Mouse (Mus musculus): ENCODE measurements around the gene Mmp19. TPM values are rescaled to one million over a fixed set of nuclear protein-coding genes. Genes with fewer than 3 reads are reported as not detected.
A peak's percentile ranks its signal among the peaks of the same experiment; 100 is the strongest.

The Mmp19 gene
- polyA plus RNA-seq, 1 experiment from 2014 or later = 0.51 TPM

GRCm38 (mm10) chr10:128772895-128773294 is 17.8 kb upstream of the Mmp19 start:
- no peak overlapping the region for H3K9ac ChIP-seq
- no peak overlapping the region for H3K4me3 ChIP-seq
- 90% methylated on average over 2 of the region's 2 CpGs for WGBS
- H3K27ac ChIP-seq = no peak overlapping the region
- no peaks in the 10 kb centered on the region for H3K27me3 ChIP-seq
- H3K4me1 ChIP-seq (replicated peaks) = no peaks in the 10 kb centered on the region
- peaks cover 6% of the 10 kb centered on the region for H3K36me3 ChIP-seq
- no peak for ATAC-seq (ENCODE audit: low FRiP score)
- H3K9me3 ChIP-seq = no peaks in the 10 kb centered on the region
- H3K4me2 ChIP-seq = no peak overlapping the region

- no peaks in the 10 kb centered on the region for H3K9me3 ChIP-seq
- no peak for ATAC-seq (ENCODE audit: low FRiP score)
- H3K27me3 ChIP-seq = no peaks in the 10 kb centered on the region
- H3K27ac ChIP-seq = no peak overlapping the region
- WGBS = 34% methylated on average over 5 of the region's 5 CpGs
- H3K4me3 ChIP-seq = no peak overlapping the region
- no peak overlapping the region for H3K4me2 ChIP-seq
- no peaks in the 10 kb centered on the region for H3K4me1 ChIP-seq (replicated peaks)
- H3K36me3 ChIP-seq = peaks cover 5% of the 10 kb centered on the region; the same call in 1 of the 2 replicates
- no peak overlapping the region for H3K9ac ChIP-seq
Observed at GRCm38 (mm10) chr10:128773685-128774084, 17.0 kb upstream of the Mmp19 start.

GRCm38 (mm10) chr10:128778441-128778840 is 12.3 kb upstream of the Mmp19 start:
- H3K4me3 ChIP-seq = no peak overlapping the region
- ATAC-seq (ENCODE audit: low FRiP score) = no peak
- 90% methylated on average over 2 of the region's 2 CpGs for WGBS
- H3K36me3 ChIP-seq = no peaks in the 10 kb centered on the region
- H3K27me3 ChIP-seq = no peaks in the 10 kb centered on the region
- no peaks in the 10 kb centered on the region for H3K4me1 ChIP-seq (replicated peaks)
- H3K9me3 ChIP-seq = 0 out of 2 replicates have a peak, but pooled peaks cover under 1% of the 10 kb centered on the region
- H3K27ac ChIP-seq = no peak overlapping the region
- H3K9ac ChIP-seq = no peak overlapping the region
- H3K4me2 ChIP-seq = no peak overlapping the region

- Histone ChIP-seq H3K4me3 (no peak overlapping the region), H3K9ac (no peak overlapping the region), H3K4me1 (replicated peaks) (no peaks in the 10 kb centered on the region), H3K27me3 (no peaks in the 10 kb centered on the region), H3K9me3 (peaks cover 8% of the 10 kb centered on the region), H3K36me3 (no peaks in the 10 kb centered on the region), H3K4me2 (no peak overlapping the region), H3K27ac (peak overlapping the region; percentile 35; the same call in 1 of the 2 replicates)
- no peak for ATAC-seq (ENCODE audit: low FRiP score)
- WGBS = 42% methylated on average over 8 of the region's 8 CpGs
Observed at GRCm38 (mm10) chr10:128779011-128779795, 11.5 kb upstream of the Mmp19 start.

- H3K4me2 ChIP-seq = no peak overlapping the region
- WGBS = 96% methylated on average over 1 of the region's 1 CpGs
- no peaks in the 10 kb centered on the region for H3K4me1 ChIP-seq (replicated peaks)
- H3K36me3 ChIP-seq = no peaks in the 10 kb centered on the region
- no peak overlapping the region for H3K9ac ChIP-seq
- no peak overlapping the region for H3K4me3 ChIP-seq
- H3K27me3 ChIP-seq = no peaks in the 10 kb centered on the region
- peaks cover 15% of the 10 kb centered on the region for H3K9me3 ChIP-seq
- no peak for ATAC-seq (ENCODE audit: low FRiP score)
- H3K27ac ChIP-seq = no peak overlapping the region
Observed at GRCm38 (mm10) chr10:128780200-128780599, 10.5 kb upstream of the Mmp19 start.

- no peak overlapping the region for H3K4me2 ChIP-seq
- no peaks in the 10 kb centered on the region for H3K9me3 ChIP-seq
- no peak for ATAC-seq (ENCODE audit: low FRiP score)
- H3K4me3 ChIP-seq = no peak overlapping the region
- H3K27me3 ChIP-seq = no peaks in the 10 kb centered on the region
- no peak overlapping the region for H3K27ac ChIP-seq
- no peak overlapping the region for H3K9ac ChIP-seq
- H3K36me3 ChIP-seq = no peaks in the 10 kb centered on the region
- no peaks in the 10 kb centered on the region for H3K4me1 ChIP-seq (replicated peaks)
Observed at GRCm38 (mm10) chr10:128792041-128792440, 1.3 kb downstream of the Mmp19 start.

GRCm38 (mm10) chr10:128793258-128793657 is 2.5 kb downstream of the Mmp19 start:
- ATAC-seq (ENCODE audit: low FRiP score) = no peak
- Histone ChIP-seq H3K4me1 (replicated peaks) (no peaks in the 10 kb centered on the region), H3K27ac (no peak overlapping the region), H3K36me3 (peaks cover 3% of the 10 kb centered on the region), H3K9me3 (no peaks in the 10 kb centered on the region), H3K4me3 (no peak overlapping the region), H3K4me2 (no peak overlapping the region), H3K27me3 (no peaks in the 10 kb centered on the region), H3K9ac (no peak overlapping the region)
- WGBS = 93% methylated on average over 1 of the region's 1 CpGs

GRCm38 (mm10) chr10:128794391-128794790 is 3.7 kb downstream of the Mmp19 start:
- H3K27ac ChIP-seq = no peak overlapping the region
- 93% methylated on average over 5 of the region's 5 CpGs for WGBS
- no peak overlapping the region for H3K4me2 ChIP-seq
- H3K9me3 ChIP-seq = no peaks in the 10 kb centered on the region
- no peak overlapping the region for H3K4me3 ChIP-seq
- peaks cover 11% of the 10 kb centered on the region for H3K36me3 ChIP-seq
- no peaks in the 10 kb centered on the region for H3K4me1 ChIP-seq (replicated peaks)
- ATAC-seq (ENCODE audit: low FRiP score) = no peak
- H3K9ac ChIP-seq = no peak overlapping the region
- no peaks in the 10 kb centered on the region for H3K27me3 ChIP-seq

- Histone ChIP-seq H3K4me2 (no peak overlapping the region), H3K9me3 (no peaks in the 10 kb centered on the region), H3K36me3 (peaks cover 19% of the 10 kb centered on the region), H3K9ac (no peak overlapping the region), H3K4me3 (no peak overlapping the region), H3K4me1 (replicated peaks) (no peaks in the 10 kb centered on the region), H3K27ac (no peak overlapping the region), H3K27me3 (no peaks in the 10 kb centered on the region)
- no peak for ATAC-seq (ENCODE audit: low FRiP score)
- 95% methylated on average over 3 of the region's 3 CpGs for WGBS
Observed at GRCm38 (mm10) chr10:128795581-128795980, 4.9 kb downstream of the Mmp19 start.

GRCm38 (mm10) chr10:128798676-128799075 is 8.0 kb downstream of the Mmp19 start:
- Histone ChIP-seq H3K4me2 (no peak overlapping the region), H3K27ac (no peak overlapping the region), H3K36me3 (peaks cover 35% of the 10 kb centered on the region), H3K4me3 (no peak overlapping the region), H3K9ac (no peak overlapping the region), H3K4me1 (replicated peaks) (peaks cover 20% of the 10 kb centered on the region), H3K9me3 (no peaks in the 10 kb centered on the region), H3K27me3 (no peaks in the 10 kb centered on the region)
- ATAC-seq (ENCODE audit: low FRiP score) = no peak
- WGBS = 95% methylated on average over 8 of the region's 8 CpGs

- Histone ChIP-seq H3K9me3 (no peaks in the 10 kb centered on the region), H3K9ac (0 out of 2 replicates have a peak overlapping the region, but pooled peaks have one; percentile 92), H3K36me3 (peaks cover 39% of the 10 kb centered on the region), H3K4me1 (replicated peaks) (peaks cover 37% of the 10 kb centered on the region), H3K4me3 (no peak overlapping the region), H3K4me2 (no peak overlapping the region), H3K27ac (no peak overlapping the region), H3K27me3 (no peaks in the 10 kb centered on the region)
- no peak for ATAC-seq (ENCODE audit: low FRiP score)
- 87% methylated on average over 16 of the region's 16 CpGs for WGBS
Observed at GRCm38 (mm10) chr10:128801981-128802495, 11.3 kb downstream of the Mmp19 start.

- no peak for ATAC-seq (ENCODE audit: low FRiP score)
- Histone ChIP-seq H3K36me3 (peaks cover 47% of the 10 kb centered on the region), H3K27ac (peak overlapping the region; percentile 99; the same call in 1 of the 2 replicates), H3K9ac (peak overlapping the region; percentile 92), H3K27me3 (no peaks in the 10 kb centered on the region), H3K4me1 (replicated peaks) (peaks cover 46% of the 10 kb centered on the region), H3K4me3 (peak overlapping the region; percentile 82), H3K9me3 (no peaks in the 10 kb centered on the region), H3K4me2 (peak overlapping the region; percentile 79)
- WGBS = 69% methylated on average over 4 of the region's 4 CpGs
Observed at GRCm38 (mm10) chr10:128802956-128803355, 12.2 kb downstream of the Mmp19 start.

- Histone ChIP-seq H3K27me3 (no peaks in the 10 kb centered on the region), H3K4me1 (replicated peaks) (peaks cover 50% of the 10 kb centered on the region), H3K27ac (peak overlapping the region; percentile 99), H3K9me3 (no peaks in the 10 kb centered on the region), H3K36me3 (peaks cover 45% of the 10 kb centered on the region), H3K4me3 (peak overlapping the region; percentile 82), H3K9ac (peak overlapping the region; percentile 92), H3K4me2 (peak overlapping the region; percentile 79)
- whole genome bisulfite sequencing = 23% methylated on average over 6 of the region's 6 CpGs
- no peak for ATAC-seq (ENCODE audit: low FRiP score)
Observed at GRCm38 (mm10) chr10:128803361-128803760, 12.7 kb downstream of the Mmp19 start.

All from hindbrain, embryonic 13.5 days (tissue).